Mouse (Mus musculus) limb, embryonic 10.5 days (tissue): Measurements from ENCODE around the gene Hmcn2. TPM values are rescaled to one million over a fixed set of nuclear protein-coding genes. Genes with fewer than 3 reads are reported as not detected.

Experiments used
- DNase-seq: peaks from one replicate; pipeline ENCODE4 v3.0.0-alpha.2; 2017; ENCODE audit warnings: low spot score
- H3K27ac ChIP-seq: fragments of 300-500 bp; sonication (generic); 2 replicates; pipeline ENCODE4 v1.5.1; 2016; ENCODE audit warnings: mild to moderate bottlenecking
- H3K27me3 ChIP-seq: fragments of 300-500 bp; sonication (generic); 2 replicates; pipeline ENCODE4 v1.6.1; 2016; ENCODE audit warnings: low read depth, mild to moderate bottlenecking; ENCODE audit not compliant: poor library complexity, severe bottlenecking
- H3K36me3 ChIP-seq: fragments of 300-500 bp; sonication (generic); 2 replicates; pipeline ENCODE4 v1.6.1; 2016; ENCODE audit warnings: mild to moderate bottlenecking, moderate library complexity
- H3K4me1 ChIP-seq: fragments of 300-500 bp; sonication (generic); 2 replicates; pipeline ENCODE4 v1.6.1; 2016
- H3K4me3 ChIP-seq: fragments of 300-500 bp; sonication (generic); 2 replicates; pipeline ENCODE4 v1.5.1; 2016; ENCODE audit warnings: mild to moderate bottlenecking, moderate library complexity
- H3K9me3 ChIP-seq: fragments of 300-500 bp; sonication (generic); replicated peaks from 2 replicates; pipeline ENCODE4 v1.6.1; 2016; ENCODE audit warnings: mild to moderate bottlenecking
- WGBS: fragments of 180-500 bp; shearing (Covaris S2); methylation state at CpG from one replicate; pipeline ENCODE4 v1.1.7; 2016; 5-methylcytosine and 5-hydroxymethylcytosine counted together
- polyA plus RNA-seq: library from polyadenylated mRNA; unstranded; fragments of >200 nt; fragmentation: Nextera tagmentation; extraction: Ambion mirVana; gene quantifications from 2 replicates; pipeline ENCODE4 v1.2.1, GENCODE M21; 2016

Hmcn2 gene
- polyA plus RNA-seq, 1 experiment from 2014 or later = 0.19 TPM

DNA sequence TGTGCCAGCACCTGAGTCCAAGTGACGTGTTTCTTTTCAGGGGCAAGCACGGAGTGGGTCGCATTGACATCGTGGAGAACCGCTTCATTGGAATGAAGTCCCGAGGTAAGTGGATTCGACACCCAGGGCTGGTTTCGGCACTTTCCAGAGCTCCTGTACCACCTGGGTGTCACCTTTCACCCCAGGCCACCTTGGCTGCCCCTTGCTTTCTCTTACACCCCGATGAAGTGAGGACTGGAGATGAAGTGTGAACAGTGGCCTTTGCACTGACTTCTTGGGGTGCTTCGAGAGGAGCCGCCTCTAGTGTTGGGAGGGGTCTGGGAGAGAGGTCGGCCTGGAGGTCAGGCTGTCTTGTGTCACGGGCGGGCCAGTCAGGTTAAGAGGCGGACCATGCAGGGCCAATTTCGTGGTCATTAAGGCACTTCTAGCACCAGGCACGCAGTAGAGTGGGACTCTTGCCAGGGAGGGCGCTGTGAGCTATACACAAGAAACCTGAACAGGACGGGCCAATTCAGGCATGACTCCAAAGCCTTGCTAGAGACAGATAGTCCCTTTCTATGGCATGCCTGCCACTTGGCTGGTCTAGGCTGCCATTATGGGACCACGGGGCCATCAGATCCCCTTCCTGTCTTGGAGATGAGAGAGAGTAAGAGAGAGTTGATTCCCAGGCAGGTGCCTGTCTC, 187.4 kb downstream of the Hmcn2 start:
- Histone ChIP-seq H3K36me3 (no peaks in the 10 kb centered on the region), H3K9me3 (no peaks in the 10 kb centered on the region), H3K27me3 (peaks cover 89% of the 10 kb centered on the region), H3K27ac (no peak overlapping the region), H3K4me3 (no peak overlapping the region), H3K4me1 (peaks cover 87% of the 10 kb centered on the region)
- no peak for DNase-seq
- 47% methylated on average over 20 of the region's 20 CpGs for WGBS

DNA sequence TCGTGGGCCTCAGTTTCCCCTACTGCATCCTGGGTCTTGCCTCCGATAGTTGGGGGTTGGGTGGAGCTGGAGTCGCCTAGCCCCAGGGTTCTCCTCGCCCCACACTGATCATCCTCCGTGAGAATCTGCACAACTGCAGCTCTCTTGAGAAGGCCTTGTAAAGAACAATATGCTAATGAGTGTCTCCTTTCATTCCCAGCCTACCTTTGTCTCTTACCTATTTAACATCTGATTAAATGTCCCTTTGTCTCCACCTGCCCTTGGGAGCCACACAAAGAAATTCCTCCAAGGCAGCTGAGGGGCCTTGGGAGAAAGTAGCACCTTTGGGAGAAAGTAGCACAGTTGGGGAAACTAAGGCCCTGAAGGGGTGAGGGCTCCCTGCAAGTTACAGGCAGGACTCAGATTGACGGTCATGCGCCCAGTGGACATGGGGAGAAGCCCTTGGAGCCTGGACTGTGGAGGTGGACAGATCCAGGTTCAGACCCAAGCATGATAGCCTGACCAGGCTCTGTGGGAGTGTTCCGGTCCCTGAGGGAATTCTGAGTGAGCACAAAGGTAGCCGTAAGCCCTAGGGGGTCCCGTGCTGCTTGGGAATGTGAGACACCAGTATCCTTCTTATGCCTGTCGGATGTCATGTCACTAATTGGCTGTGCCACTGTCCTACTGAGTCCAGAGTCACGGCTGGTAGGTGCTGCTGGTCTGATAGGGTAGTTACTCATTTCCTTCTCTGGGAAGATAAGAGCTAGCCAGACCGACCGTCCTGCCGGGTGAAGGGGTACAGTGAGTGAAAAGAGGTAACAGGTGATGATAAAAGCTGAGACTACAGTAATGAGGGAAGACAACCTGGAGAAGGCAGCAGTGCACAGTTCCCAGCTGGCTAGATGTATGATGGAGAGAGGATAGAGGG, 188.7 kb downstream of the Hmcn2 start:
- Histone ChIP-seq H3K9me3 (no peaks in the 10 kb centered on the region), H3K27me3 (peaks cover 76% of the 10 kb centered on the region), H3K36me3 (no peaks in the 10 kb centered on the region), H3K4me1 (peaks cover 76% of the 10 kb centered on the region), H3K4me3 (no peak overlapping the region), H3K27ac (no peak overlapping the region)
- 65% methylated on average over 15 of the region's 15 CpGs for WGBS
- DNase-seq = no peak

DNA sequence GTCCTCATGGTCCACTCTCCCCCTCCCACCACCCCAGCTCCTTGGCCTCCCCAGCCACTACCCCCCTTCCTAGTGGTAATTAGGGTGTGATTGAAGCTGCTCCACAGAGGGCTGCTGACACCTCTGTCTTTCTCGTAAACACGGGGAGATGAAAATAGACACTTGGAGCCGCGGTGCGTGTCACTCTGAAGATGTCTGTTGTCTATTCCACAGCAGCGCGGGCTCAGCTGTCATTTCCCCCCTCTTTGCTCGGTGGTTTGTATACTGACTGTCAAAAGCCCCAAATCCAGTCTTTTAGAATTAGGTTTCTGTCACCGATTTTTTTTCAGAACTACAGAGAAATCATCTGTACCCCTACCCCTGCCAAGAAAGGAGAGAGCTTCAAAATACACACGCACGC, 191.3 kb downstream of the Hmcn2 start:
- peaks cover 54% of the 10 kb centered on the region for H3K4me1 ChIP-seq
- no peak overlapping the region for H3K4me3 ChIP-seq
- peaks cover 50% of the 10 kb centered on the region for H3K27me3 ChIP-seq
- H3K27ac ChIP-seq = no peak overlapping the region
- no peaks in the 10 kb centered on the region for H3K36me3 ChIP-seq
- 54% methylated on average over 11 of the region's 11 CpGs for WGBS
- no peak for DNase-seq
- no peaks in the 10 kb centered on the region for H3K9me3 ChIP-seq

DNA sequence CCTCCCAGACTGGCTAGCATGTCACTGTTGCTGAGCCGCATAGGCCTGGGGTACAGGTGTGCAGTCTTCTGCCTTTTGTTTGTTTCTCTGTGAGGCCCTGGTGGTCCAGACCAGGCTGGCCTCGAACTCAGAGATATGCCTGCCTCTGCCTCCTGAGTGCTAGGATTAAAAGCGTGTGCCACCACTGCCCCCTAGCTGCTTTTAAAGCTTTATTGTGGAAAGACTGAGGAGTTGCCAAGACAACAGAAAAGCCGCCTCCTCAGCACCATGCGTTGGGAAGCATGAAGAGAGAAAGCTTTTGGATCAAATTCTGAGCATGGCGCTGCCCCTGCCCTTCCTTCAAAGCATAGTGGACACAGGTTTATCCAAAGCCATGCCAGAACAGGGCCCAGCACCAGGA, 194.6 kb downstream of the Hmcn2 start:
- Histone ChIP-seq H3K4me1 (peaks cover 49% of the 10 kb centered on the region), H3K27ac (no peak overlapping the region), H3K4me3 (no peak overlapping the region), H3K36me3 (no peaks in the 10 kb centered on the region), H3K9me3 (no peaks in the 10 kb centered on the region), H3K27me3 (peaks cover 19% of the 10 kb centered on the region)
- DNase-seq = no peak
- WGBS = 91% methylated on average over 6 of the region's 6 CpGs

Other genes with a start within 250 kb of the Hmcn2 start
- gene Fnbp1, start 172.4 kb upstream of the Hmcn2 start, polyA plus RNA-seq = 11.4 and 14.6 TPM in 2 replicates
- gene Gpr107, start 162.1 kb upstream of the Hmcn2 start, polyA plus RNA-seq = 29.0 and 38.0 TPM in 2 replicates
- gene Ncs1, start 68.6 kb upstream of the Hmcn2 start, polyA plus RNA-seq = 57.5 and 62.0 TPM in 2 replicates
- gene Ass1, start 155.8 kb downstream of the Hmcn2 start, polyA plus RNA-seq = 6.1 and 6.8 TPM in 2 replicates